Mouse (Mus musculus) left cerebral cortex, postnatal 36 days (tissue): ENCODE measurements around the gene Zic1. TPM values are rescaled to one million over a fixed set of nuclear protein-coding genes. Genes with fewer than 3 reads are reported as not detected.

Experiments
- total RNA-seq, 2 experiments: library from RNA; stranded (reverse); gene quantifications; 2 replicates each; pipeline ENCODE4 v1.2.3; 2021

Gene Zic1
- total RNA-seq, 2 experiments from 2014 or later, result 7.2 to 15.3 TPM

Other genes starting within 250 kb of the Zic1 start
- 1 to 10 TPM; 2.8 to 4.7 TPM for gene Zic4, start 3.4 kb downstream of the Zic1 start, total RNA-seq